Mouse (Mus musculus): ENCODE data around the gene Dpf3. TPM values are rescaled to one million over a fixed set of nuclear protein-coding genes. Genes with fewer than 3 reads are reported as not detected.

Dpf3 gene
- polyA plus RNA-seq, 1 experiment: 42.6 TPM

GRCm38 (mm10) chr12:83361801-83362200 lies 125.7 kb downstream of the Dpf3 start:
- 80% methylated on average over 3 of the region's 3 CpGs for WGBS

GRCm38 (mm10) chr12:83352640-83353039 lies 134.9 kb downstream of the Dpf3 start:
- TF ChIP-seq POLR2A (IDR thresholded peaks at IDR 0.05; ENCODE audit: borderline replicate concordance, insufficient read depth, low read length) (no peak), CTCF (IDR thresholded peaks at IDR 0.05; ENCODE audit: borderline replicate concordance, insufficient read depth, low read depth, low read length) (no peak)
- 74% methylated on average over 6 of the region's 6 CpGs for WGBS
- no peak for DNase-seq
- H3K4me3 ChIP-seq (replicated peaks; ENCODE audit: insufficient read depth, low read depth, low read length): no peak overlapping the region
- H3K27me3 ChIP-seq (ENCODE audit: control insufficient read depth, insufficient read depth, low read length): no peaks in the 10 kb centered on the region
- peaks cover 13% of the 10 kb centered on the region for H3K4me1 ChIP-seq (ENCODE audit: control insufficient read depth, insufficient read depth, low read length)
- no peak overlapping the region for H3K27ac ChIP-seq (ENCODE audit: insufficient read depth, low read length)

More at GRCm38 (mm10) chr12:83361801-83362200, 125.7 kb downstream of the Dpf3 start:
- no peak overlapping the region for H3K4me3 ChIP-seq (replicated peaks; ENCODE audit: insufficient read depth, low read depth, low read length)
- no peak for TF ChIP-seq POLR2A (IDR thresholded peaks at IDR 0.05; ENCODE audit: borderline replicate concordance, insufficient read depth, low read length)
- TF ChIP-seq CTCF (IDR thresholded peaks at IDR 0.05; ENCODE audit: borderline replicate concordance, insufficient read depth, low read depth, low read length): no peak
- no peak overlapping the region for H3K27ac ChIP-seq (ENCODE audit: insufficient read depth, low read length)
- no peaks in the 10 kb centered on the region for H3K27me3 ChIP-seq (ENCODE audit: control insufficient read depth, insufficient read depth, low read length)
- H3K4me1 ChIP-seq (ENCODE audit: control insufficient read depth, insufficient read depth, low read length): no peaks in the 10 kb centered on the region; the same call in 1 of the 2 replicates
- no peak for DNase-seq

- Histone ChIP-seq H3K27ac (ENCODE audit: insufficient read depth, low read length) (no peak overlapping the region), H3K4me1 (ENCODE audit: control insufficient read depth, insufficient read depth, low read length) (peaks cover 14% of the 10 kb centered on the region), H3K4me3 (replicated peaks; ENCODE audit: insufficient read depth, low read depth, low read length) (no peak overlapping the region), H3K27me3 (ENCODE audit: control insufficient read depth, insufficient read depth, low read length) (no peaks in the 10 kb centered on the region)
- peak; percentile 45 to 69 for DNase-seq
- WGBS: 39% methylated on average over 5 of the region's 5 CpGs
- no peak for TF ChIP-seq CTCF (IDR thresholded peaks at IDR 0.05; ENCODE audit: borderline replicate concordance, insufficient read depth, low read depth, low read length)
- no peak for TF ChIP-seq POLR2A (IDR thresholded peaks at IDR 0.05; ENCODE audit: borderline replicate concordance, insufficient read depth, low read length)
These were observed 137.8 kb downstream of the Dpf3 start for GRCm38 (mm10) chr12:83349736-83350135.

- Histone ChIP-seq H3K27ac (ENCODE audit: insufficient read depth, low read length) (no peak overlapping the region), H3K27me3 (ENCODE audit: control insufficient read depth, insufficient read depth, low read length) (no peaks in the 10 kb centered on the region), H3K4me3 (replicated peaks; ENCODE audit: insufficient read depth, low read depth, low read length) (no peak overlapping the region), H3K4me1 (ENCODE audit: control insufficient read depth, insufficient read depth, low read length) (peaks cover 16% of the 10 kb centered on the region)
- 89% methylated on average over 3 of the region's 3 CpGs for WGBS
- TF ChIP-seq CTCF (IDR thresholded peaks at IDR 0.05; ENCODE audit: borderline replicate concordance, insufficient read depth, low read depth, low read length): no peak
- TF ChIP-seq POLR2A (IDR thresholded peaks at IDR 0.05; ENCODE audit: borderline replicate concordance, insufficient read depth, low read length): no peak
- DNase-seq: no peak
These were observed 139.3 kb downstream of the Dpf3 start for GRCm38 (mm10) chr12:83348246-83348645.

GRCm38 (mm10) chr12:83342875-83343185 lies 144.7 kb downstream of the Dpf3 start:
- H3K4me1 ChIP-seq (ENCODE audit: control insufficient read depth, insufficient read depth, low read length): peaks cover 37% of the 10 kb centered on the region
- TF ChIP-seq CTCF (IDR thresholded peaks at IDR 0.05; ENCODE audit: borderline replicate concordance, insufficient read depth, low read depth, low read length) (no peak), POLR2A (IDR thresholded peaks at IDR 0.05; ENCODE audit: borderline replicate concordance, insufficient read depth, low read length) (no peak)
- peak overlapping the region; percentile 82 for H3K27ac ChIP-seq (ENCODE audit: insufficient read depth, low read length)
- WGBS: 6% methylated on average over 4 of the region's 4 CpGs
- DNase-seq: peak; percentile 80
- no peaks in the 10 kb centered on the region for H3K27me3 ChIP-seq (ENCODE audit: control insufficient read depth, insufficient read depth, low read length)
- no peak overlapping the region for H3K4me3 ChIP-seq (replicated peaks; ENCODE audit: insufficient read depth, low read depth, low read length)

GRCm38 (mm10) chr12:83342035-83342874 lies 145.3 kb downstream of the Dpf3 start:
- Histone ChIP-seq H3K4me1 (ENCODE audit: control insufficient read depth, insufficient read depth, low read length) (peaks cover 40% of the 10 kb centered on the region), H3K4me3 (replicated peaks; ENCODE audit: insufficient read depth, low read depth, low read length) (no peak overlapping the region), H3K27me3 (ENCODE audit: control insufficient read depth, insufficient read depth, low read length) (no peaks in the 10 kb centered on the region), H3K27ac (ENCODE audit: insufficient read depth, low read length) (peak overlapping the region; percentile 82)
- peak; percentile 61 to 86 for DNase-seq
- TF ChIP-seq CTCF (IDR thresholded peaks at IDR 0.05; ENCODE audit: borderline replicate concordance, insufficient read depth, low read depth, low read length) (no peak), POLR2A (IDR thresholded peaks at IDR 0.05; ENCODE audit: borderline replicate concordance, insufficient read depth, low read length) (no peak)
- WGBS: 34% methylated on average over 15 of the region's 15 CpGs

- WGBS: 36% methylated on average over 4 of the region's 4 CpGs
- Histone ChIP-seq H3K4me3 (replicated peaks; ENCODE audit: insufficient read depth, low read depth, low read length) (no peak overlapping the region), H3K27ac (ENCODE audit: insufficient read depth, low read length) (peak overlapping the region; percentile 43), H3K4me1 (ENCODE audit: control insufficient read depth, insufficient read depth, low read length) (peaks cover 42% of the 10 kb centered on the region), H3K27me3 (ENCODE audit: control insufficient read depth, insufficient read depth, low read length) (no peaks in the 10 kb centered on the region)
- TF ChIP-seq CTCF (IDR thresholded peaks at IDR 0.05; ENCODE audit: borderline replicate concordance, insufficient read depth, low read depth, low read length): no peak
- no peak for TF ChIP-seq POLR2A (IDR thresholded peaks at IDR 0.05; ENCODE audit: borderline replicate concordance, insufficient read depth, low read length)
- DNase-seq: peak; percentile 59
These were observed 146.6 kb downstream of the Dpf3 start for GRCm38 (mm10) chr12:83340960-83341359.

GRCm38 (mm10) chr12:83338345-83338744 lies 149.2 kb downstream of the Dpf3 start:
- peaks cover 41% of the 10 kb centered on the region for H3K4me1 ChIP-seq (ENCODE audit: control insufficient read depth, insufficient read depth, low read length)
- DNase-seq: no peak
- no peak overlapping the region for H3K4me3 ChIP-seq (replicated peaks; ENCODE audit: insufficient read depth, low read depth, low read length)
- TF ChIP-seq CTCF (IDR thresholded peaks at IDR 0.05; ENCODE audit: borderline replicate concordance, insufficient read depth, low read depth, low read length): no peak
- TF ChIP-seq POLR2A (IDR thresholded peaks at IDR 0.05; ENCODE audit: borderline replicate concordance, insufficient read depth, low read length): no peak
- H3K27me3 ChIP-seq (ENCODE audit: control insufficient read depth, insufficient read depth, low read length): no peaks in the 10 kb centered on the region
- no peak overlapping the region for H3K27ac ChIP-seq (ENCODE audit: insufficient read depth, low read length)
- 91% methylated on average over 1 of the region's 1 CpGs for WGBS

Data from cerebellum, adult 2 months (tissue).